Mouse (Mus musculus) ES-E14 (cell line): ENCODE measurements at regions not wholly inside any gene's neighbourhood (a gene's known extent, or its start where the extent isn't known, plus 50 kb on each side); places are given as distances from the start of the nearest gene placed in this dataset.

Experiments used
- MAFK ChIP-seq: IDR thresholded peaks from 2 replicates; pipeline ENCODE4 v1.6.1; 2014; ENCODE audit warnings: mild to moderate bottlenecking, low read depth, low read length, inconsistent platforms; ENCODE audit not compliant: insufficient read depth
- ZC3H11A ChIP-seq: IDR thresholded peaks from 2 replicates; pipeline ENCODE4 v1.6.1; 2012; ENCODE audit warnings: low read depth, mild to moderate bottlenecking, inconsistent platforms, low read length, borderline replicate concordance

GRCm38 (mm10) chr1:136707394-136707793 lies 82.7 kb downstream of the Zfp281 start:
- TF ChIP-seq ZC3H11A, result no peak
- TF ChIP-seq MAFK, result 0 out of 2 replicates have a peak, but pooled peaks have one; percentile 28
